Mouse (Mus musculus) central nervous system, embryonic 11.5 days (tissue): ENCODE data around the gene Gm21719. TPM values are rescaled to one million over a fixed set of nuclear protein-coding genes. Genes with fewer than 3 reads are reported as not detected.

ENCODE experiments used
- polyA plus RNA-seq: library from polyadenylated mRNA; depleted of rRNA; stranded (reverse); fragments of >200 nt; gene quantifications from 2 replicates; pipeline ENCODE4 v1.2.3, GENCODE M21; 2012; rRNA removed

The Gm21719 gene
- polyA plus RNA-seq = not detected in 2 replicates

DNA sequence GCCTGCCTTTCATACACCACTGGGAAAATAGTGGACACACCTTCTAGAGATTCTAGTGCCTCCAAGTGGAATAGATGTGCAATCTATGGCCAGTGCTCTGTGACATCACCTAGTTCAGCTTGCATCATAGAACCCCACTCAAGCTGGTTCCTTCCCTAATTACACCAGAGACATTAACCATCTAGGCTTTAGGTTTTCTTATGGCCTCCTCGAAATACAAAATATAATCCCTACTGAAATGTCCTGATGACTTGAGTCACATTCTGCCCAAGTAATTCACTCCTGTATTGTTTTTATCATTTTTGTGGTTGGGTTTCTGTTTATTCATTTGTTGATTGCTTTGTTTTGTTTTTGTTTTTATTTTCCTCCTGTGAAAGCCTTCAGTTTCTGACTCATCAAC is at the start of gene Gm21719:
Gene Gm21719, minus strand, starts transcription at position 101 of the 400 bp plus-strand sequence.

Other genes with a start within 250 kb of the Gm21719 start
- not detected in 2 replicates for gene Gm28919, start 99.3 kb downstream of the Gm21719 start, polyA plus RNA-seq
- gene Gm20830, start 235.4 kb upstream of the Gm21719 start, polyA plus RNA-seq = not detected in 2 replicates